Mouse (Mus musculus) cerebellum, adult 8-10 months (tissue): ENCODE data around the gene Shtn1.

Source experiments
- DNase-seq: peaks from one replicate; pipeline ENCODE4 v3.0.0; 2022

Shtn1 gene

DNA sequence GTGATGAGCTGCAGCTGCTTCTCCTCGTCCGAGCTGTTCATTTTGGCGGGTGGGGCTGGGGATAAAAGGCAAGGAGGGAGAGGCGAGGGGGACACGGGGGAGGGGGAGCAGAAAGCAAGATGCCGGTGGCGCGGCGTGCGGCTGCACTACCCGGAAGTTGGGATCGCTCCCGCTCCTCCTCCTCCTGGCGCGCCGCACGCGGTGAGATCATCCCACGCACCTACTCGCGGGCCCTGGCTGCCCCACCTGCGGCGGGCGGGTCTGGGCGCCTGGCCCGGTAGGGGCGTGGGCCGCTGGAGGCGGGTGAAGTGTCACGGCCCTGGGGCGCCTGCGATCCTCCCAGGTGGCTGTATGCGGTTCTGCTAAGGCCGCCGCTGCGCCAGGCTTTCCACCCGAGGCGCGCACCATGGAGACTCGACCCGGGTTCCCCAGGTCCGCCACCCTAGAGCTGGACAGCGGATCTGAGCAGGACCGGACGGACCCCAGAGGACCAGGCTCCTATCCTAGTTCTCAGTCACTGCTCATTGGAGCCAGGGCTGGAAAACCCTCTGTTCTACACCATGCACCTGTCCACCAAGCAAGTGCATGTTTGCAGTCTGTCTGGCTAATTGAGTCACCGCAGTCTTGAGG is at the start of gene Shtn1:
Shtn1 (minus strand) TSS at position 629 of the 630 bp plus-strand sequence.
- peak; percentile 70 for DNase-seq

DNA sequence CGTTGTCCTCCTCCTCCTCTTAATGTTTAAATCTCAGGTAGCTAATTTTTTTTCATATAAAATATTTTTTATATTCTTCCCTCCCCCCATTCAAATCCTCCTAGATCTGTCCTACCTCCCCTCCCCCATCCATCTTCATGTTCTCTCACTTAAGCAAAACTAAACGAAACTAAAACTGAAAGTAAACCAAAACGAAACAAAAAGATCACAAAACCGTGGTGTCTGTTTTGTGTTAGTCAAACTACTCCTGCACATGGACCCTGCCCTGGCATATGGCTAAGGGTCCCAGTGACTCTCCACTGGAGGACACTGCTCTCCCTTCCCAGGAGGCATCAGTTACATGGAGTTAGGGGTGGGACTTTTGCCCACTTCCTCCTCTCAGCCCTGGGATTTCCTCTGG is 38.3 kb upstream of the Shtn1 start:
- DNase-seq = no peak

DNA sequence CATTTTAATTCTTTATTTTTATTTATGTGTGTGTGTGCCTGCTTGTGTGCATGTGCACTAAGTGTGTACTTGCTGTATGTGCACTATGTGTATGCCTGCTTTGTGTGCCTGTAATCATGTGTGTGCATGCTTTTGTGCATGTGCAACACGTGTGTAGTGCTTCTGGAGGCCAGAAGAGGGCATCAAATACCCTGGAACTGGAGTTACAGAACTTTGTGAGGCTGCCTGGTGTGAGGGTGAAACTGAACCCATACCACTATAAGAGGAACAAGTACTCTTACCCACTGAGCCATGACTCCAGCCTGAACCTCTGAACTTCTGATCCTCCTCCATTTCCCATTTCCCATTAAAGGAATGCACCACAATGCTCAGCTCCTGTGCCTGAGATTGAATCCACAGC is 34.0 kb upstream of the Shtn1 start:
- DNase-seq = no peak

DNA sequence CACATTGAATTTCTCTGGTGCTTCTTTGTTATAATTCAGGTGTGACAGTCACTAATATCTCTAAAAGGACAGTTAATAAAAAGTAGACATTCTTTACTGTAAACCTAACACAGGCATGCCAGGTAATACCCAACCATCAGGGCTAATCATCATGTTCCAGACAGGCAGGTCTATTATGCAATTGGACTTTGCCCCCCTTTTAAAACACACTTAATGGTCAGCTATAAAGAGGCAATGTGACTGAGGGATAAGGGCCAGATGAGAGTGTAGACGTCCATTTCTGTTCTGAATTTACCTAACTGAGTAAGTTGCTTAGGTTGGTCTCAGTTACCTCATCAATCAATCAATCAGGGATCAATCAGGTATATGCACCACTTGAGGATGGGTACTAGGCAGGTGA is 22.4 kb upstream of the Shtn1 start:
- DNase-seq = no peak

DNA sequence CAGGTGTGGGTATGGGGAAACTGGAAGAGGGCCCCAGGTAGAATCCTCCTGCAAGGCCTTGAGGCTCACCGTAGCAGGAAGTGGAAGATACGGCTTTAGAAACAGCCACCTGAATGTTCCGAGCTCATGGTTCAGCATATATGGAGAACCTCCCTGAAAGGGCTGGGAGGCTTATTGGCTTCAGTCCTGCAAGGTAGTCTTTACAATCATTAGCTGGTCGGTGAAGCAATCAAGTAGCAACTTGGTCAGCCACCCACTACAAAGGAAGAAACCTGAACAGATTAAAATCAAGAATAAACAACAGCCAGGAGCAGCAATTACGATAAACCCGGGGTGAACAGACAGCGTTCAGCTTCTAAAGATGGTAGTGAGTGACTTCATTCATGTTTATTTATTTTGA is 16.4 kb upstream of the Shtn1 start:
- no peak for DNase-seq

DNA sequence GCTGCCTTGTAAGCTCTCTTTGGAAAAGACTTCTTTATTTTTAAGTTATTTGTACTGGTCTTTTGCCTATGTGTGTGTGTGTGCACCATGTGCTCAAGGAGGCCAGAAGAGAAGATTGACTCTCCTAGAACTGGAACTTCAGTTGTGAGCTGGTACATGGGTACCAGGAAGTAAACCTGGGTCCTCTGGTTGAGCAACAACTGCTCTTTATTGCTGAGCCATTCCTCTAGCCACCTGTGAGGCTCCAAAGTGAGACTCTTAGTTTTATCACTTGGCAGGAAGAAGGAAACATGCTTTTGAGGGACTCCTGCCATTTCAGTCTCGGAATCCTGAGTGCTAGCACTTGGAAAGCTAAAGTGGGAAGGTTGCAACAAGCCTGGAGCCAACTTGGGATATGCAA is 14.4 kb upstream of the Shtn1 start:
- no peak for DNase-seq

DNA sequence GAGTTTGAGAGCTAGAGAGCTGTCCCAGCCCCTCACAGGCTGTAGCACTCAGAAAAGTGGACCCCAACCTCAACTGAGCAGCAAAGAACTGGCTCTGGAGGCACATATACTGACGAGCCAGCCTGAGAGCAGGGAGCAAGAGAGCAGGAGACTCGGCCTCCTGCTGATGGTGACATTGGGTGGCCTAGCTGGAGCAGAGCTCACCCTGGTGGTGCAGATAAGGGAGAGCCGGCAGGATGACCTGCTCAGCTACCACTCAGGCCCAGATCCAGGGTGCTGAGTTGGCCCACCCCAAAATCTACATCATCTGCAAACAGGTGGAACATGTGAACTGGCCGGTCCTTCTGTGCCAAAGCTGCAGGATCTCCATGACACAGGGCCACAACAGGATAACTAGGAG is 8.4 kb upstream of the Shtn1 start:
- no peak for DNase-seq

DNA sequence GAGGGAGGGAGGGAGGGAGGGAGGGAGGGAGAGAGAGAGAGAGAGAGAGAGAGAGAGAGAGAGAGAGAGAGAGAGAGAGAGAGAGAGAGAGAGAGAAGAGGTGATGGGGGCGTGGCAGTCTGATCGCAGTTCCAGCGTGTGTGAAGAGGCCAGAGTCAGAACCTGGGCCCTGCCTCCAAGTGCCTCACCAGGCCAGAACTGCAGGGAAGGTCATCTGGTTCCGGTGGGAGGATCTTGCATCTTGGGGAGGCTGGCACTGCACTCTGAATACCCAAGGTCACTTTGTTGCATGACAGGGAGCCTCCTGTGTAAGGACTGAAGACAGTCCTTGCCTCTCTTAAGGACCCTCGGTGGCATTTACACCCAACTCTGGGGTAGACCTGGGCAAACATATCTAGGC is 231 bp upstream of the Shtn1 start:
- peak; percentile 8 for DNase-seq

DNA sequence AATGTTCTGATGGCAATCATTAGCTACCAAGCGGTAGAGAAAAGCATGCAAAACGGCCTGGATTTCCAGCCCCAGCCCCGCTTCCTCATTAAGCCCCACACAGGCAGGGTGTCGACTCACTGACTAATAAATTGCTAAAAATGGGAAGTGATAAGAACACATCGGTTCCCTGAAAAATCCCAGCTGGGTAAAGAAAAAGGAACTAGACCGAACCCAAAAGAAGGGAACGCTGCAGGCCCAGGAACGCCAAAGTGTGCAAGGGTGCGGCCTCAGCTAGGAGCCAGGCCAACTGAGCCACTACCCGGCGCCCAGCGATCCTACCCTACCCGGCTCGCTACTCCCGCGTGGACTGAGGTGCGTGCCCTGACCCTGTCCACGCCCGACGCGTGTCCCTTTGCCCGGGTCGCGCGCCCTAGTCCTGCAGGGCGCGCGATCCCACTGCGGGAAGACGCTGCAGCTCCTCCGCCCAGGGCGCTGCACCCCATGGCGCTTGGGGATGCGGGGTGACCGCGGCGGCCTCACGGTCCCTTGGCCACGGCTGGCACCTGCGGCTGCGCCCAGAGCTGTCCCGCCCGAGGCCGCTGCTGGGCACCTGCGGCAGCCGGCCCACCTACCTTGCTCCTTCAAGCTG is 944 bp downstream of the Shtn1 start:
- peak; percentile 10 for DNase-seq

DNA sequence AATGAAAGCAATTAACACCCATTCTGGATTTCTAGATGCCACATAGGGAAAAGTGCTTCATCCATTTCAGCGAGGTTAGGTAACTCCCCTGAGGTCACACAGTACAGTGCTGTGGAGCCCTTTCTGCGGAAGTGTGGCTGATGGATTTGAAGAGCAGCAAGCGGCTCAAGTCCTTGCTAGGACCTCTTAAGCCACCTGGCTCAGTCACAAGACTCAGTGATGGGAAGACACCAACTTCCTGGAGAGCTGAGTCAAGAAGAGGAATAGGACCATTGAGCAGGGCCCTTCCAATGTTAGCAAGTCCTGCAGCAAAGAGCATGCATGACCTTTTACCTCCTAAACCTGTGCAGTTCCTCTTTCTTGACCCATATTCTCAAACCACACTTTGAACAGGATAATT is 1.5 kb downstream of the Shtn1 start:
- DNase-seq = no peak

DNA sequence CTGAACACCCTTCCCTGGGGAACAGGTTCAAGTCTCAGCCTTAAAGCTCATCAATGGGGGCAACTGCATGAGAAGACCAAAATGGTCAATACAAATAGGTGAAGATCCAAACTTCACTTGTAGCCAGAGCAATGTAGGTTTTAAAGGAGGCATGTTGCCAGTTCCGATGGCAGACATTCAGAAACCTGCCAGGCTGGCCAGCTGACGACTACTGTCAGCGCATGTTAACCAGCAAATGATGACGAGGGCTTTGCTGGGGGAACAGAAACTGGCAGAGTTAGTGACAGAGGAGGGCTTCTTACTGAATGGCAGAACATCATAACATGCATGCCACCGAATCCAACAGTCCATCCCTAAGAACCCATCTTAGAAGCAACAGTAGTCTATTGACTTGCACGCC is 2.9 kb downstream of the Shtn1 start:
- peak; percentile 20 for DNase-seq

DNA sequence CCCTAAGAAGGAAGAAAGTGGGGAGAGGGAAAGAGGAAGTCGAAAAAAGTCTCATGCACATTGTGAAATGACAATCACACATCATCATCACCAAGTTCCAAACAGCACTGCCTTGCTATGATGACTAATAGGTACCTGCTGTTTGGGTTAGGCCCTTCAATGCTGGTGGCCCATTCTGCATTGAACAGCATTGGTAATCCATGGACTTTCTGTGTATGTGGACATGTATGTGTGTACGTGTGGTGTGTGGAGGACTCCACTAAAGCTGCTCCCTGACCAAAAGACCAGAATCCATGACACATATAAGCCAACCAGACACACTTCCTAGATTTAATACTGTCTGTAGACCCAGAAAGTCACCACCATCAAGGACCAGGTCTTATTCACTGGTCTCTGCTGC is 3.9 kb downstream of the Shtn1 start:
- no peak for DNase-seq

DNA sequence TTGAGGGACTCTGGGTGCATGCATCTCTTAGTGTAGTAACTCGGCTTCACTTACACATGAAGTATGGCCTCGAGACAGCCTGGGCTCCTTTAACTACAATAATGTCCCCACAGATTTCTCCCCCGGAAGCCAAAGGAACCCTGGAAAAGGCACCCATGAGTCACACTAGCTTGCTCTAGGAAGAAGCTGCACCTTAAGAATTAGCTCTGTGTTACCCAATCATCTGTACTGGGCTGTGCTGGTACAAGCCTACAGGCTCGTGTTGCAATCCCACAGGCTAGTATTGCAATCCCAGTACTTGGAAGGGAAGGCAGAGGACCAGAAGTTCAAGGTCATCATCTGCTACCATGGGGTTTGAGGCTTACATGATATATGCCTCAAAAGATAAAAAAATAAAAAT is 4.5 kb downstream of the Shtn1 start:
- DNase-seq = no peak

DNA sequence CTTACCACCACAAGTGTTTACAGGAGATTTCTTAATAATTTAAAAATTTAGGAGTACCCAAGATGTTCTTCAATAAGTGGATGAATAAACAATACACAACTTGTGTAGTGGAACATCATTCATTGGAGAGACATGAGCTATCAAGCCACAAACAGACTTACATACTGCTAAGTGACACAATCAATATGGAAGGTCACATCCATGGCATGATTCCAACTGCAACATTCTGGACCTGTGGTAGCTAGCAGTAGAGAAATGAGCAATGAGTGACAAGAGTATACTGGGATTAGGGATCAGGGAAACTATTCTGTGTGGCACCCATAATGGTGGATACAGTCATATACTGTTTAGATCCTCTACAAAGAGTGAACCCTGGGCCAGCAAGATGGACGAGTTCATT is 8.2 kb downstream of the Shtn1 start:
- DNase-seq = no peak

DNA sequence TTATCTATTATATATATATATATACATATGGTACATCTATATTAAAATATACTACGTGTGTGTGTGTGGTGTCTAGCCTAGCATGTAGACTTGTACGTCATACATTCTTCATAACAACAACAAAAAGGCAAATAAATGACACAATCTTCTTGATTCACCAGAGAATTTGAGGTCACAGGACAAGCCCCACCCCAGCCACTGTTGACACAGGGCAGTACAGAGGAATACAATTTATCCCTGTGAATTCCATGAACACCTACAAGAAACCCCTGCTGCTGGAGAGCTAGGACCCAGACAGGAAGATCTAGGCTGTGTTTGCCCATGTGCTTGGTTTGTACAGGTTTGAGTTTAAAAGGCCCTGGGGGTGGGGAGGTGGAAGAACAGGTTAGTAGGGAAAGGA is 9.2 kb downstream of the Shtn1 start:
- no peak for DNase-seq

DNA sequence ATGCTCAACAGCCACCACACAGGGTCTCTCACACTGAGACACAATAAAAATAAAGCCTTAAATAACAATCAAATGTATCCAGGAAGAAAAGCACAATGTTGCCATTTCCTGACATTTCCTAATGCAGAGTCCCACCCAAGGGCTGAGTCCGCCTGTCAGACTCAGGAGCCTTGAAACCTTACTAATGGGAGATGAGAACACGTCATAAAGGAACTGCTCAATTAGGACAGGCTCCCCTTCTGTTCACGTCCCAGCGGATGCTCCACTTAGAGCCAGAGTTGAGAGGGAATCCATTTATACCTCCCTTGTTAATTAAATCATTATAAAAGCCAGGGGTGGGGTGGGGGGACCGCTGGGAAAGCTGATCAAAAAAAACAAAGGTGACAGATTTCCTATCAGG is 9.8 kb downstream of the Shtn1 start:
- no peak for DNase-seq

DNA sequence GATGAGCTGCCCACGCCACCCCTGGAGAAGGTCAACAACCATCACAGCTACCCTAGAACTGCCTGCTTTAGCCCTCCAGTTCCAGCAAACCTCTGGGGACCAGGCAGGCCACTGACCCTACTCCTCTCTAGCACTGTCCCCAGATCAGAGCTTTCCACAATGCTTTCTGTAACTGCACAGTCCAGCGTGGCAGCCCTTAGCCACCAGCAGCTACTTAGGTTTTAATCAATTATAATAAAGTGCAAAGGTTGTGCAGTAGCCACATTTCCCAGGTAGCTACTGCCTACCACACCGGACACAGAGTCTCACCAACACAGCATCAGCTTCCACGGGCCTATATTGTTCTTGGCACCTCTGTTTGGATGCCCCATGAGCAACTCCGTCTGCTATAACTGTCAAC is 11.3 kb downstream of the Shtn1 start:
- no peak for DNase-seq

DNA sequence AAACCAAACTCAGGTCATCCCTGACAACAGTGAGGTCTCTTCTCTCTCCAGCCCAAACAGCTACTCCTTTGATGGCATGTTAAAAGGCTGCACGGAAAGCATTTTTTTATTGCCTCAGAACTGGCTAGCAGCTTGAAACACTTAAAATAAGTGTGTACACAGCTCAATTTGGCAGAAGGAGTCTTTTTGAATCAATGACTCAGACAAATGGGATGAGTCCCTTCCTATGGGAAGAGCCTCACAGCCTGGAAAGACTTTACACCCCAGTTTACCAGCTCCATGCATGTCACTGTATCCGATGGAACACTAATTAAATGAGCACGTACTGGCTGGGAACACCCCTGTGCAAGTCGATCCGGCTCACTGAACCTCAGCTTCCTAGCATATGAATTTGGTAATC is 12.3 kb downstream of the Shtn1 start:
- no peak for DNase-seq

DNA sequence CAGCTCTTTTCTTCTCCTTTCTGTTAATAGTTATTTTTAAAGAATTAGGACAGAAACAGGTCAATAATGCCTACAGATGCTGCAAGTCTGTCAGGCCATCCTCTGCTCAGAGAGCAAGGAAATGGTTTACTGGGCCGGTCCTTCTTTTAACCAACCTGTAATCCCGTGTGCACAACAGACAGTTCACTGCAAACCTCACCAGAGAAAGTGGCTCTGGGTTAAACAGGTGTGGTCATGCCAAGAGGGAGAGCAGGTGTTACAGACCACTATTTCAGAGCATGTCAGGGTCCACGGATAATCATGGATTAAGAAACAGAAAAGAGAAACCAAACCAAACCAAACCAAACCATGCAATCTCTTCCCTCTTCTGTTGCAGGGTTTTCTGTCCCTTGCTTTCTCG is 17.8 kb downstream of the Shtn1 start:
- DNase-seq = no peak

DNA sequence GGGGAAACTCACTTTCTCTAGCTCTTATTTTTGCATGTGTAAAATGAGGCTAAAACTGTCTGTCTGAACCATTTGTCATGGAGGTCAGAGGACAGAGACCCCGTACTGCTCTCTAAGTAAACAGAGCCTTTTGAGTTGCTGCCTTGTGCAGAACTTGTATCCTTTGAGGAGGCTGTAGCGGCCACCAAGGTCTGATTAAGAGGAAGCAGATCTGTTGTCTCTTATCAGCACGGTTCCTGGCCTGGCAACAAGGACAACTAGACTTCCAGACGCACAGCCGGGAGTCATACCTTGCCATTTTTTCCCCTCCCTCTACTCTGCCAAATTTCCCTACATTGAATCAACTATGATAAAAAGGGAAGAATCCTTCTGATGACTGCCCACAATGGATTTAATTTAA is 18.5 kb downstream of the Shtn1 start:
- DNase-seq = no peak

DNA sequence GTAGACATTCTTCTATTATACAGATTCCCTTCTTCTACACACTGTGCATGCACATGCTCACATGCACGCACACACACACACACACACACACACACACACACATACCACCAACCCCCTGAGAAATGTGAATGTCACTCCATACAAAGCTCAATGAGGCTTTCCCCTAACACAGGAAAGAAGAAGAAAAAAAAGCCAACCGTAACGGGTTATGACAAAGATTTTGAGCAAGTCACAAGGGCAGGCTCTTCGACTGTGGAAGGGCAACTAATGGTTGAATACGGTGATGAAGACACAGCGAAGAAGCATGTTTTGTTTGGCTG is 21.3 kb downstream of the Shtn1 start:
- no peak for DNase-seq

DNA sequence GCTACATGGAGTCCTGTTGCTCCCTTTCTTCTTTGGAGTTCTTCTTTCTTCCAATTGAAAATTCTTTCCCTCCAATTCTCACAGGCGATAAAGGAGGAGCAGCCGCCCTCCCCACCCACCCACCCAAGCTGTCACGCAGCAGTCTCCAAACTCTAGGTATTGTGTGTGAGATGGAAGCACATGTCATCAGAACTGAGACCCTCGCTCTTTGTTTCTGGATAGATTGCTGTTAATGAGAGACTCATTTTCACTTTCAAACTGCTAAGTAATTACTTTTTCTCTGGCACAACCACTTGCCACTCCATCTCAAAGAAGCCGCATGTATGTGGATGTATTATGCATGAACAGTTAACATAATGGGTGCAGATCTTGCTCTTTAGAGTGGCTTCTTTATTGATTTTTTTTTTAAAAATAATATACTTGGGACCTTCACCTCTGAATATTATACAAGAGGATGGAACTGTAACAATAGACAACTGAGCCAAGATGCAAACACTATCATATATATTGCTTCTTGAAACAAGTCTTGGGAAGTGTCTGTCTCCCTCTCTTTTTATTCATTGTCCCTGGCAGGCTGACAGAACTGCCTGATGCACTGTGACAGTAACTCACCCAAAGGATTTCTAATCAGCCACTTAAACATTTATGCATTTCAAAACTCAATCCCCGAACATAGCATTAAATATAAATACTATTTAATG is 21.8 kb downstream of the Shtn1 start:
- DNase-seq = no peak

DNA sequence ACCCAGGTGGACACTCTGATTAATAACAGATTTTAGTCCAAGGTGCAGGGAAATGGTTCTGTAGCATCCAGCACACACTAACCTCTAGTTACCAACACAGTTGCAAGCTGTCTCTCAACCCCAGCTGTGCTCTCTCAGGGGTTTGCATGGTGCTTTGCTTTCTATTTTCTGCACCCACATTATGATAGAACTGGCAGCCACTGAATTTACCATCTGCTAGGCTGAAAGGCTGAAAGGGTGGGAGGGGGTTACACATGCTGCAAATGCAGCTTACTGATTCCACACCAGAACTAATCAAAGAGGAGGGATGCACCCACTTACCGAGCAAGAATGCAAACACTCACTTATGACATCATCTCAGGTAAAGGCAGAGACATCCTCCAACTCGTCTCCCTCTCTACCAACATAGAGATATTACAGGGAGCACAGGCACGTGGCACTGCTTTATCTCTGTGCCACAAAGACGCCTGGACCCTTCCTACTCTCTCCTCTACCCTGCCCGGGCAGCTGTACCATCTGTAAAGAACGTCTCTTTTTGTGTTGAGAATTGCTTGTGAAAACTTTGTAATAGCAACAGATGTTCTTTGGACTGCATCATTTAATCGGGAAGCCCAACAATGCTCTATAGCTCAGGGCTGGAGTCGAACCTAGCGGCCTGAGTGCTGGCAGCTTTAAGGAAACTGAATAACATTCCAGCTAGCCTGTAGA is 23.0 kb downstream of the Shtn1 start:
- no peak for DNase-seq

DNA sequence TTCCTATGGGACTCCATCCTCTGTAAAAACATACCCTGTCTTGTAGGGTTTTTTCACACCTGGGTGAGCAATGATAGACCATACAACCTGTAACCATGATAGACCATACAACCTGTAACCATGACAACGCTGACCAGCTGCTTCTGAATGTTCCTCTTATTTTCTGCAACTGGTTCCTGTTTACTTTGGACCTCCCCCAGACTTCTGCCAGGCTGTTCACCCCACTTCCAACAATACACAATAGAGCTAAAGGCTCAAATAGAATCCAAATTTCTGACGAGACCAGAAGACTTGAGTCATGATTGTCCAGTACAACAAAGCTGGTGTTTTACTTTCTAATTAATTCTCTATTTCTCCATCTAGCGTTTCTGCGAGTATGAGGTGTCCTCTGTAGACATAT is 23.8 kb downstream of the Shtn1 start:
- DNase-seq = no peak
